Mouse (Mus musculus) liver, postnatal 0 days (tissue): ENCODE measurements around the gene Gm30302.

Experiments
- CTCF ChIP-seq: sonication (generic); IDR thresholded peaks from 2 replicates; pipeline ENCODE4 v1.5.1; 2016; ENCODE audit warnings: antibody characterized with exemption, low read depth
- EP300 ChIP-seq: IDR thresholded peaks from 2 replicates; pipeline ENCODE4 v1.6.1; 2016; ENCODE audit warnings: antibody characterized with exemption, low read depth, mild to moderate bottlenecking

GRCm38 (mm10) chr13:49845663-49846062 lies 46.9 kb upstream of the Gm30302 start:
- no peak for TF ChIP-seq CTCF
- TF ChIP-seq EP300: no peak
